Mouse (Mus musculus): Measurements from ENCODE around the gene Preb.
A peak's percentile ranks its signal among the peaks of the same experiment; 100 is the strongest.

The Preb gene

GRCm38 (mm10) chr5:30959966-30960501 lies at the start of gene Preb:
Gene Preb, minus strand, starts transcription at chr5:30960361.
- DNase-seq, result peak; percentile 99

- peak; percentile 82 for DNase-seq
These were observed 44.0 kb upstream of the Preb start for GRCm38 (mm10) chr5:31004184-31004583.

GRCm38 (mm10) chr5:31001560-31001959 lies 41.4 kb upstream of the Preb start:
- DNase-seq, result no peak

GRCm38 (mm10) chr5:31000993-31001392 lies 40.8 kb upstream of the Preb start:
- no peak for DNase-seq

- DNase-seq, result no peak
These were observed 40.0 kb upstream of the Preb start for GRCm38 (mm10) chr5:31000122-31000521.

GRCm38 (mm10) chr5:30999324-30999723 lies 39.2 kb upstream of the Preb start:
- no peak for DNase-seq

GRCm38 (mm10) chr5:30998306-30998705 lies 38.1 kb upstream of the Preb start:
- no peak for DNase-seq

- no peak for DNase-seq
These were observed 34.9 kb upstream of the Preb start for GRCm38 (mm10) chr5:30994910-30995635.

- peak; percentile 19 for DNase-seq
These were observed 33.9 kb upstream of the Preb start for GRCm38 (mm10) chr5:30994074-30994473.

GRCm38 (mm10) chr5:30992980-30993676 lies 33.0 kb upstream of the Preb start:
- peak; percentile 67 for DNase-seq

- peak; percentile 26 for DNase-seq
These were observed 22.2 kb upstream of the Preb start for GRCm38 (mm10) chr5:30982357-30982756.

- DNase-seq, result no peak
These were observed 14.9 kb upstream of the Preb start for GRCm38 (mm10) chr5:30974870-30975656.

GRCm38 (mm10) chr5:30969440-30969839 lies 9.3 kb upstream of the Preb start:
- DNase-seq, result no peak

GRCm38 (mm10) chr5:30968416-30968815 lies 8.3 kb upstream of the Preb start, which contains the start of gene Tcf23:
Gene Tcf23, plus strand, starts transcription at chr5:30968662.
- DNase-seq, result no peak

- no peak for DNase-seq
These were observed 6.0 kb upstream of the Preb start for GRCm38 (mm10) chr5:30966189-30966588.

GRCm38 (mm10) chr5:30963916-30964315 lies 3.8 kb upstream of the Preb start:
- DNase-seq, result no peak

GRCm38 (mm10) chr5:30961545-30962505 lies 1.7 kb upstream of the Preb start:
- no peak for DNase-seq

GRCm38 (mm10) chr5:30960814-30961213 lies 653 bp upstream of the Preb start:
- no peak for DNase-seq

GRCm38 (mm10) chr5:30959198-30959854 lies 835 bp downstream of the Preb start:
- no peak for DNase-seq

- DNase-seq, result no peak
These were observed 2.3 kb downstream of the Preb start for GRCm38 (mm10) chr5:30957891-30958290.

- DNase-seq, result no peak
These were observed 4.4 kb downstream of the Preb start for GRCm38 (mm10) chr5:30955751-30956150.

Measured in right cerebral cortex, postnatal 25 days (tissue).